Mouse (Mus musculus) c-Kit-negative CD71-positive TER-119-positive erythroid progenitor cells, embryonic 14.5 days (primary cell): ENCODE data around the gene Ccdc157.
A peak's percentile ranks its signal among the peaks of the same experiment; 100 is the strongest.

Source experiments
- DNase-seq: peaks from one replicate; pipeline ENCODE4 v3.0.0-alpha.2; 2013; ENCODE audit warnings: low read depth, low spot score

Gene Ccdc157

GRCm38 (mm10) chr11:4183511-4183910 is 23.4 kb upstream of the Ccdc157 start:
- no peak for DNase-seq

- DNase-seq: no peak
These were observed 22.0 kb upstream of the Ccdc157 start for GRCm38 (mm10) chr11:4182061-4182460.

- no peak for DNase-seq
These were observed 17.6 kb upstream of the Ccdc157 start for GRCm38 (mm10) chr11:4177716-4178115.

- no peak for DNase-seq
These were observed 14.5 kb upstream of the Ccdc157 start for GRCm38 (mm10) chr11:4174586-4174985.

GRCm38 (mm10) chr11:4166467-4167090 is 6.5 kb upstream of the Ccdc157 start:
- no peak for DNase-seq

GRCm38 (mm10) chr11:4164701-4165100 is 4.6 kb upstream of the Ccdc157 start:
- no peak for DNase-seq

GRCm38 (mm10) chr11:4160758-4161480 is 826 bp upstream of the Ccdc157 start:
- no peak for DNase-seq

GRCm38 (mm10) chr11:4158676-4159075 is 1.4 kb downstream of the Ccdc157 start:
- DNase-seq: no peak

GRCm38 (mm10) chr11:4155641-4156040 is 4.5 kb downstream of the Ccdc157 start:
- no peak for DNase-seq

GRCm38 (mm10) chr11:4153694-4154093 is 6.4 kb downstream of the Ccdc157 start:
- no peak for DNase-seq

GRCm38 (mm10) chr11:4149886-4150285 is 10.2 kb downstream of the Ccdc157 start:
- no peak for DNase-seq

GRCm38 (mm10) chr11:4148536-4149156 is 11.4 kb downstream of the Ccdc157 start:
- DNase-seq: no peak

- DNase-seq: no peak
These were observed 12.0 kb downstream of the Ccdc157 start for GRCm38 (mm10) chr11:4148120-4148519.

GRCm38 (mm10) chr11:4147098-4147497 is 13.0 kb downstream of the Ccdc157 start:
- no peak for DNase-seq

GRCm38 (mm10) chr11:4146381-4146780 is 13.7 kb downstream of the Ccdc157 start:
- DNase-seq: no peak

- no peak for DNase-seq
These were observed 16.6 kb downstream of the Ccdc157 start for GRCm38 (mm10) chr11:4143281-4144062.

- DNase-seq: no peak
These were observed 17.7 kb downstream of the Ccdc157 start for GRCm38 (mm10) chr11:4142352-4142751.

GRCm38 (mm10) chr11:4141505-4141904 is 18.6 kb downstream of the Ccdc157 start:
- DNase-seq: no peak

GRCm38 (mm10) chr11:4138964-4139363 is 21.1 kb downstream of the Ccdc157 start:
- DNase-seq: no peak

GRCm38 (mm10) chr11:4134986-4135935 is 24.8 kb downstream of the Ccdc157 start, which contains the start of gene Rnf215:
Gene Rnf215, plus strand, starts transcription at chr11:4135202.
- DNase-seq: peak; percentile 92

- no peak for DNase-seq
These were observed 25.7 kb downstream of the Ccdc157 start for GRCm38 (mm10) chr11:4134400-4134799.
